Mouse (Mus musculus) intestine, embryonic 14.5 days (tissue): ENCODE measurements at regions not wholly inside any gene's neighbourhood (a gene's known extent, or its start where the extent isn't known, plus 50 kb on each side); places are given as distances from the start of the nearest gene placed in this dataset.

Experiments used
- ATAC-seq: fragments of 200-750 bp; cut with Nextera tagmentation; replicated peaks from 2 replicates; pipeline ENCODE4 v1.8.0; 2017; ENCODE audit warnings: low read depth, moderate number of reproducible peaks, moderate TSS enrichment, moderate library complexity; ENCODE audit not compliant: low FRiP score, low TSS enrichment
- DNase-seq: peaks from one replicate; pipeline ENCODE4 v3.0.0-alpha.2; 2018; ENCODE audit warnings: low spot score
- H3K27ac ChIP-seq: fragments of 300-500 bp; sonication (generic); 2 replicates; pipeline ENCODE4 v1.5.1; 2014; ENCODE audit warnings: low read depth, mild to moderate bottlenecking, control low read depth
- H3K27me3 ChIP-seq: fragments of 300-500 bp; sonication (generic); replicated peaks from 2 replicates; pipeline ENCODE4 v1.6.1; 2014; ENCODE audit warnings: low read length, control low read depth; ENCODE audit not compliant: control insufficient read depth, insufficient read depth
- H3K36me3 ChIP-seq: fragments of 300-500 bp; sonication (generic); 2 replicates; pipeline ENCODE4 v1.6.1; 2014; ENCODE audit warnings: low read length, control low read depth; ENCODE audit not compliant: control insufficient read depth, insufficient read depth
- H3K4me1 ChIP-seq: fragments of 300-500 bp; sonication (generic); replicated peaks from 2 replicates; pipeline ENCODE4 v1.6.1; 2014; ENCODE audit warnings: low read length, control low read depth, mixed read lengths; ENCODE audit not compliant: control insufficient read depth, insufficient read depth
- H3K4me2 ChIP-seq: fragments of 300-500 bp; sonication (generic); 2 replicates; pipeline ENCODE4 v1.6.1; 2014; ENCODE audit warnings: low read length
- H3K4me3 ChIP-seq: fragments of 300-500 bp; sonication (generic); 2 replicates; pipeline ENCODE4 v1.5.1; 2014; ENCODE audit warnings: low read depth, low read length, control low read depth, mixed read lengths
- H3K9ac ChIP-seq: fragments of 300-500 bp; sonication (generic); 2 replicates; pipeline ENCODE4 v1.6.1; 2014; ENCODE audit warnings: mild to moderate bottlenecking, low read length
- H3K9me3 ChIP-seq: fragments of 300-500 bp; sonication (generic); 2 replicates; pipeline ENCODE4 v1.6.1; 2016; ENCODE audit warnings: low read length, control low read depth; ENCODE audit not compliant: control insufficient read depth
- WGBS: fragments of 180-500 bp; shearing (Covaris S2); extraction: QIAGEN DNeasy Blood & Tissue Kit; methylation state at CpG from one replicate; pipeline ENCODE4 v1.1.7; 2014; 5-methylcytosine and 5-hydroxymethylcytosine counted together

- ATAC-seq = no peak
- Histone ChIP-seq H3K4me2 (no peak overlapping the region), H3K27me3 (no peaks in the 10 kb centered on the region), H3K36me3 (no peaks in the 10 kb centered on the region), H3K9ac (no peak overlapping the region), H3K9me3 (no peaks in the 10 kb centered on the region), H3K4me3 (no peak overlapping the region), H3K27ac (no peak overlapping the region), H3K4me1 (peaks cover 3% of the 10 kb centered on the region; the same call in 1 of the 2 replicates)
- 88% methylated on average over 9 of the region's 9 CpGs for WGBS
- no peak for DNase-seq
These were observed 53.7 kb upstream of the Cd180 start for GRCm38 (mm10) chr13:102639651-102640050.

GRCm38 (mm10) chr13:102640171-102640570 is 53.2 kb upstream of the Cd180 start:
- H3K27me3 ChIP-seq = no peaks in the 10 kb centered on the region
- H3K4me1 ChIP-seq = peaks cover 3% of the 10 kb centered on the region; the same call in 1 of the 2 replicates
- no peaks in the 10 kb centered on the region for H3K36me3 ChIP-seq
- DNase-seq (no peak), ATAC-seq (no peak)
- H3K9ac ChIP-seq = no peak overlapping the region
- H3K9me3 ChIP-seq = no peaks in the 10 kb centered on the region
- no peak overlapping the region for H3K4me3 ChIP-seq
- WGBS = 28% methylated on average over 3 of the region's 3 CpGs
- H3K27ac ChIP-seq = no peak overlapping the region
- H3K4me2 ChIP-seq = no peak overlapping the region
